Mouse (Mus musculus) heart, embryonic 11.5 days (tissue): Measurements from ENCODE around the gene Onecut3. TPM values are rescaled to one million over a fixed set of nuclear protein-coding genes. Genes with fewer than 3 reads are reported as not detected.

Experiments used
- ATAC-seq: fragments of 200-750 bp; cut with Nextera tagmentation; replicated peaks from 2 replicates; pipeline ENCODE4 v1.8.0; 2017; ENCODE audit warnings: moderate library complexity; ENCODE audit not compliant: insufficient number of reproducible peaks, low FRiP score, low TSS enrichment
- H3K27ac ChIP-seq: fragments of 300-500 bp; sonication (generic); 2 replicates; pipeline ENCODE4 v1.5.1; 2014; ENCODE audit warnings: mild to moderate bottlenecking, low read depth, low read length
- H3K27me3 ChIP-seq: fragments of 300-500 bp; sonication (generic); 2 replicates; pipeline ENCODE4 v1.6.1; 2014; ENCODE audit warnings: mild to moderate bottlenecking, low read length, mixed read lengths; ENCODE audit not compliant: control insufficient read depth, insufficient read depth
- H3K36me3 ChIP-seq: fragments of 300-500 bp; sonication (generic); 2 replicates; pipeline ENCODE4 v1.6.1; 2014; ENCODE audit warnings: mild to moderate bottlenecking, low read length, moderate library complexity, mixed read lengths; ENCODE audit not compliant: control insufficient read depth, insufficient read depth
- H3K4me1 ChIP-seq: fragments of 300-500 bp; sonication (generic); 2 replicates; pipeline ENCODE4 v1.6.1; 2014; ENCODE audit warnings: low read length; ENCODE audit not compliant: control insufficient read depth, insufficient read depth
- H3K4me2 ChIP-seq: fragments of 300-500 bp; sonication (generic); 2 replicates; pipeline ENCODE4 v1.6.1; 2014; ENCODE audit warnings: mild to moderate bottlenecking, moderate library complexity
- H3K4me3 ChIP-seq: fragments of 300-500 bp; sonication (generic); 2 replicates; pipeline ENCODE4 v1.5.1; 2014; ENCODE audit warnings: low read depth, low read length
- H3K9ac ChIP-seq: fragments of 300-500 bp; sonication (generic); 2 replicates; pipeline ENCODE4 v1.6.1; 2014; ENCODE audit warnings: mild to moderate bottlenecking, low read depth, low read length, moderate library complexity
- H3K9me3 ChIP-seq: fragments of 300-500 bp; sonication (generic); replicated peaks from 2 replicates; pipeline ENCODE4 v1.6.1; 2016; ENCODE audit warnings: low read length; ENCODE audit not compliant: control insufficient read depth
- WGBS: fragments of 180-500 bp; shearing (Covaris S2); extraction: QIAGEN DNeasy Blood & Tissue Kit; methylation state at CpG from one replicate; pipeline ENCODE4 v1.1.7; 2014; ENCODE audit not compliant: insufficient replicate concordance; 5-methylcytosine and 5-hydroxymethylcytosine counted together
- polyA plus RNA-seq: library from polyadenylated mRNA; unstranded; fragments of >200 nt; fragmentation: Nextera tagmentation; extraction: Ambion mirVana; gene quantifications from 2 replicates; pipeline ENCODE4 v1.2.1, GENCODE M21; 2014

Onecut3 gene
- polyA plus RNA-seq, 1 experiment from 2014 or later, result not detected

DNA sequence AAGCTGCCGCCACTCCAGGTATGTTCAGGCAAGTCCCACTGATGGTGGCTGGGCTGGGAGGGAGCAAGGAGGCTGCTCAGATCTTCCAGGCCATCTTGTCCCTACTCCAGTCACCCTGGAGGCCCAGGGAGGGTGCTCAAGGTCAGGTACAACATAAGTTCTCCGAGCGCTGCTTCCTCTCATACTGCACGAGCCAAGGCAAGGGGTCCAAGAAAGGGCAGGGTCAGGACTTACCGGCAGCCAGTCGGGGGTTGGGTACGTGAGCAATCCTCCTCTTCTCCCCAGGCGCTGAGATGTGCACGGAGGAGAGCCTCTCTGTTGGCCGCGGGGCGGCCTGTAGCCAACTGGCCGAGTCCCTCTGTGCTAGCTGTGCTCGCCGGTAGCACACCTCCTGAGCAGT lies 52.9 kb downstream of the Onecut3 start:
- Histone ChIP-seq H3K36me3 (peaks cover 29% of the 10 kb centered on the region), H3K4me3 (no peak overlapping the region), H3K27ac (no peak overlapping the region)

DNA sequence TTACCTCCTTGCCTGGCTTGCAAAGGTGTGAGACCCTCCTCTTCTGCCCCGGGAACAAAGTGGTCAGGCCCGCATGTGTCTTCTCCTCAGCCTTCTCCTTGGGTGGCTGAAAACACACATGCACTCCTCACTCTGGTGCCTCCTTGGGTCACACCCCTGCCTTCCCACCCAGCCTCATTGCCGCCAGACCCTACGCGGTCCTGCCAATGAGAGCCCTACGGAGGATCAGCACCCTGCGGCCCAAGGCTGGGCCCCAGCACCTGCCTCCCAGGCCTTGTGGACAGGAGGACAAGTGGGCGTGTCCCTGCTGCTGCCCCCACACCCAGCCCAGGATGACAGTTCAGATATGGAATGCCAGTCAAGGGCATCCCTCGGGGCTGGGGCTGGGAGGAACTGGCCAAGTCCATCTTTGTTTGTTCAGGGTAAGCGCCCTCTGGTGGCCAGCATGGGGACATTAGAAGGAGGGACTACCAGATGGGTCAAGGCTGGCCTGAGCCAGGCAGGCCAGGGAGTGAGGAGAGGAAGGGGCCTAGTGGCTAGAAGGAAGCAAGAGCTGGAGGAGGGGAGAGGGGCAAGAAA lies 53.9 kb downstream of the Onecut3 start:
- Histone ChIP-seq H3K9ac (no peak overlapping the region), H3K27ac (no peak overlapping the region), H3K9me3 (no peaks in the 10 kb centered on the region), H3K4me2 (no peak overlapping the region), H3K4me3 (no peak overlapping the region), H3K27me3 (no peaks in the 10 kb centered on the region), H3K4me1 (peaks cover 10% of the 10 kb centered on the region), H3K36me3 (peaks cover 26% of the 10 kb centered on the region)
- peak; percentile 7; the same call in 1 of the 2 replicates for ATAC-seq
- WGBS, result 70% methylated on average over 10 of the region's 10 CpGs

More for the DNA sequence above, 52.9 kb downstream of the Onecut3 start:
- no peak overlapping the region for H3K4me2 ChIP-seq
- no peaks in the 10 kb centered on the region for H3K9me3 ChIP-seq
- H3K27me3 ChIP-seq, result no peaks in the 10 kb centered on the region
- peaks cover 6% of the 10 kb centered on the region; the same call in 1 of the 2 replicates for H3K4me1 ChIP-seq
- 87% methylated on average over 15 of the region's 15 CpGs for WGBS
- H3K9ac ChIP-seq, result no peak overlapping the region
- no peak for ATAC-seq

DNA sequence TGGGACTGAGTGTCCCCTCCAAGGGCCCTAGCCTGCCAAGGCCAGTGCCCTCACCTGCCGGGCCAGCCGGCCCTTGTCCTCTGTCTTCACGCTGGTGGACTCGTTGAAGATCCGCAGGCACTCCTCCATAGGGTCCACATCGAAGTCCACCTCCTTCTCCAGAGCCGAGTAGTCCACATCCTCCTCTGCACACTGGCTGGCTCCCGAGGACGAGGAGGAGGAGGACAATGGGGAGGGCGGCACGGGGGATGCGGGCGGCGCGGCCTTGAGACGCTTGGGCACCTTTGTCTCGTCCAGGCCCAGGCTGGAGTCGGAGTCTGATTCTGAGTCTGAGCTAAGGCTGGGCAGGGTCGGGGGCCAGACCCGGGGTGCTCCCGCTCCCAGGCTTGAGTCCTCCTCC lies 54.6 kb downstream of the Onecut3 start:
- H3K27me3 ChIP-seq, result no peaks in the 10 kb centered on the region
- no peak overlapping the region for H3K4me3 ChIP-seq
- H3K4me1 ChIP-seq, result peaks cover 18% of the 10 kb centered on the region
- peaks cover 21% of the 10 kb centered on the region for H3K36me3 ChIP-seq
- no peak overlapping the region for H3K9ac ChIP-seq
- no peak for ATAC-seq
- no peaks in the 10 kb centered on the region for H3K9me3 ChIP-seq
- H3K4me2 ChIP-seq, result no peak overlapping the region
- 89% methylated on average over 21 of the region's 21 CpGs for WGBS
- no peak overlapping the region for H3K27ac ChIP-seq

DNA sequence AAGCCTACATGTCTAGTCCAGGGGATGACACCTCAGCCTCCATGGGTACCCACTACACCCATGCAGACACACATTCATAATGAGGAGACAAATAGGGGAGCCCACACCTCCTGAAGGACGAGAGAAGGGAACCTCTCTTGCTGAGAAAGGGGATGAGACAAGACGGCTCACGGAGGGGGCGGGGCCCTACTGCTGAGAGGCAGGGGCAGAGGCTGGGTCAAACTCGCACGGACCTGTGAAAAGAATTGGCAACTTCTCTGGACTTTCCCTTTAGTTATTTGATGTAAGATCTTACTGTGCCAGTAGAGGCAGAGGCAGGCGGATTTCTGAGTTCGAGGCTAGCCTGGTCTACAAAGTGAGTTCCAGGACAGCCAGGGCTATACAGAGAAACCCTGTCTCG lies 57.7 kb downstream of the Onecut3 start:
- 63% methylated on average over 9 of the region's 9 CpGs for WGBS
- peaks cover 29% of the 10 kb centered on the region for H3K4me1 ChIP-seq

DNA sequence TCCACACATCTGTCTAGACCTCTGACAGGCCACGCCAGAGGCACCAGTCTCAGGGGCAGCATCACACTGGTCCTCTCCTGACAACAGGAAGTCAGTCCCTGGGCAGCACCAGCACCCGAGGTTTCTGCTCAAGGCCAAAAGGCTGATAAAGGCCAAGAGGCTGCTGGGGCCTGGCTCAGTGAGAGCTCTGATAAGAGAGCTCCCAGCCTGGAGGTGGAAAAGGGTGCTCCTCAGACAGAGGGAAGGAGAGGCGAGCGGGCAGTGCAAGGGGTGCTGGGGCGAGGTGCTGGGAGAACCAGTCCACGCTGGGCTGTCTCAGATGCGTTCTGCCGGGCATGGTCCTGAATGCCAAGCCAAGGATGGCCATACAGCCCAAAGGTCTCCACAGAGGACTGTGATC lies 58.9 kb downstream of the Onecut3 start:
- H3K4me1 ChIP-seq, result peaks cover 37% of the 10 kb centered on the region
- H3K9me3 ChIP-seq, result no peaks in the 10 kb centered on the region
- peak overlapping the region; percentile 46; the same call in 1 of the 2 replicates for H3K9ac ChIP-seq
- no peaks in the 10 kb centered on the region for H3K27me3 ChIP-seq
- peak; percentile 41; the same call in 1 of the 2 replicates for ATAC-seq
- H3K36me3 ChIP-seq, result peaks cover 11% of the 10 kb centered on the region; the same call in 1 of the 2 replicates
- peak overlapping the region; percentile 34 for H3K4me2 ChIP-seq
- WGBS, result 57% methylated on average over 8 of the region's 8 CpGs
- peak overlapping the region; percentile 54; the same call in 1 of the 2 replicates for H3K27ac ChIP-seq
- H3K4me3 ChIP-seq, result no peak overlapping the region

More for the DNA sequence above, 57.7 kb downstream of the Onecut3 start:
- Histone ChIP-seq H3K4me3 (no peak overlapping the region), H3K9me3 (no peaks in the 10 kb centered on the region), H3K27ac (no peak overlapping the region), H3K9ac (no peak overlapping the region), H3K4me2 (no peak overlapping the region), H3K36me3 (peaks cover 11% of the 10 kb centered on the region; the same call in 1 of the 2 replicates), H3K27me3 (no peaks in the 10 kb centered on the region)
- no peak for ATAC-seq

DNA sequence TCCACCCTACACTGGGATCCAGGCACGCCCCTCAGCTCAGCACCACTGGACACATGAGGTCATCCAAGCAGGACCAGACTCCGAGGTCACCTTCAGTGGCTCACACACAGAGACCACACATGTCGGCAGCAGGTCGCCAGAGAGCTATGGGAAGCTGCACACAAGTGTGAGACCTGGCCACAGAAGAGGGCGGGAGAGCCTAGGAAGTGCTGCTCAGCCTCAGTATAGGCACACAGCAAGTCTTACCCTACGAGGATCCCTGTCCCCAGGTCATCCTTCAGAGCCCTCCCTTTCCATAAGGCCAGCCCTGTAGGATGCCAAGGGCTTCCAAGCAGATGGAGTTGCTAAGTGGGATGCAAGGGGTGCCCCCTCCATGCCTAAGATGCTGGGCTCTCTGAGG lies 59.4 kb downstream of the Onecut3 start:
- Histone ChIP-seq H3K9ac (peak overlapping the region; percentile 46; the same call in 1 of the 2 replicates), H3K4me3 (no peak overlapping the region)
- ATAC-seq, result peak; percentile 11; the same call in 1 of the 2 replicates

DNA sequence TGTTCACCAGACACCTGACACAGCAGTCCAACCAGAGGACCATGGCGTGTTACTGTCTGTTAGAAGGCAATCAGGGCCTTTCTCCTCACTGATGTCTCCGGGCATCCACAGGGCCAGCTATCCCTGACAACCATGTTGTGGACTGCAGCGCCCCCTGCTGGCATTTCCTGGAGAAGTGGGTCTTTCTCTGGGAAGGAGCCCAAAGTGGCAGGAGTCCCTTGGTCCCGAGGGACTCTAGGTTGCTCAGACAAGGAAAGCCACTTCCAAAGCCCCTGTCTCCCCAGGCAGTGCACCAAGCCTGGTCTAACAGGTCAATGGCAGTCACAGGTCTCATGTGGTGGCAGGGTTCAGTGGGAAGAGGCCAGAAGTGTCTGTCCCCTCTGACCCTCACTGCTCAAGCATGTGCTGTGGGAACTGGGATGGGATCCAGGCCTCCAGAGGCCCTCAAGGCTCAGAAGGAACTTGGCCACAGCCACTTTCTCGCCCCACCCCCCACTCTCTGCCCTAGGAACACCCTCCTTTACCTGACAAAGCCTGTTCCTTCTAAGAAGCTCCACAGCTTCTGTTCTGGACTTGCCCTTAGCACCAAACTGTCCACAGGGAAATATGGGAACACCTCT lies 62.8 kb downstream of the Onecut3 start:
- Histone ChIP-seq H3K4me3 (no peak overlapping the region), H3K4me1 (peaks cover 47% of the 10 kb centered on the region), H3K4me2 (no peak overlapping the region), H3K9ac (no peak overlapping the region), H3K9me3 (no peaks in the 10 kb centered on the region), H3K27ac (no peak overlapping the region), H3K36me3 (no peaks in the 10 kb centered on the region), H3K27me3 (no peaks in the 10 kb centered on the region)
- WGBS, result 30% methylated on average over 5 of the region's 5 CpGs
- no peak for ATAC-seq

More for the DNA sequence above, 59.4 kb downstream of the Onecut3 start:
- H3K27ac ChIP-seq, result peak overlapping the region; percentile 54; the same call in 1 of the 2 replicates
- H3K27me3 ChIP-seq, result no peaks in the 10 kb centered on the region
- H3K36me3 ChIP-seq, result peaks cover 11% of the 10 kb centered on the region; the same call in 1 of the 2 replicates
- no peaks in the 10 kb centered on the region for H3K9me3 ChIP-seq
- 59% methylated on average over 6 of the region's 6 CpGs for WGBS
- peak overlapping the region; percentile 34 for H3K4me2 ChIP-seq
- H3K4me1 ChIP-seq, result peaks cover 35% of the 10 kb centered on the region

DNA sequence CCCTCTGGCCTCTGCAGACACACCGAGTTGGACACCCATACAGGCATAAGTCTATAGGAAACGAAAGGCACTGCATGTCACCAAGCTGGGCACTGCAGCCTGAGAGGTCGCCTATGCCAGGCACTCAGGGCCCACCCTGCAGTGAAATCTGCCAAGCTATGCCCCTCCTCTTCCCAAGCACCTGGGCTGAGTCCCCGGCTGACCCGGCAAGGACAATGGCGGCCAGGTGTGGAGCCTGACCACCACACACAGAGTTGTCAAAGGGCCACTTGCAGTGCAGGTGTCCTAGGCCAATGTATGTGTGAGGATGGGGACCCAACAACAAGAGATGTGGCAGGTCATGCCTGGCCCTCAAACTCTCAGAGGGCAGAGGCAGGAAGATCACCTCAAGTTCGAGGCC lies 64.8 kb downstream of the Onecut3 start:
- H3K9me3 ChIP-seq, result no peaks in the 10 kb centered on the region
- no peaks in the 10 kb centered on the region for H3K27me3 ChIP-seq
- no peak overlapping the region for H3K9ac ChIP-seq
- H3K4me3 ChIP-seq, result no peak overlapping the region; the same call in 1 of the 2 replicates
- ATAC-seq, result no peak
- peaks cover 34% of the 10 kb centered on the region for H3K4me1 ChIP-seq
- H3K4me2 ChIP-seq, result no peak overlapping the region
- H3K27ac ChIP-seq, result no peak overlapping the region
- WGBS, result 84% methylated on average over 7 of the region's 7 CpGs
- no peaks in the 10 kb centered on the region for H3K36me3 ChIP-seq
